Mouse (Mus musculus) adrenal gland (tissue): Measurements from ENCODE around the gene Gm20865.
"Not testable (repeated sequence)": the region's sequence is repeated elsewhere in the genome, so short reads cannot be mapped to it uniquely, and the experiment has no call there.

Experiments used
- intact Hi-C: fragments of 180-260 bp; cut with DNase I; formaldehyde crosslinking; loops from one replicate; pipeline ENCODE4 v1.15.1; 2025
- long read RNA-seq, 2 experiments: library from polyadenylated mRNA; unstranded; transcript quantifications; one replicate each; pipeline ENCODE4 v2.0.0; 2020; ENCODE audit warnings: borderline replicate concordance in 1 of 2; ENCODE audit not compliant: insufficient replicate concordance in 1 of 2

Gene Gm20865
- long read RNA-seq, experiment 1, result 0 reads
- long read RNA-seq, experiment 2, result 0 reads

DNA sequence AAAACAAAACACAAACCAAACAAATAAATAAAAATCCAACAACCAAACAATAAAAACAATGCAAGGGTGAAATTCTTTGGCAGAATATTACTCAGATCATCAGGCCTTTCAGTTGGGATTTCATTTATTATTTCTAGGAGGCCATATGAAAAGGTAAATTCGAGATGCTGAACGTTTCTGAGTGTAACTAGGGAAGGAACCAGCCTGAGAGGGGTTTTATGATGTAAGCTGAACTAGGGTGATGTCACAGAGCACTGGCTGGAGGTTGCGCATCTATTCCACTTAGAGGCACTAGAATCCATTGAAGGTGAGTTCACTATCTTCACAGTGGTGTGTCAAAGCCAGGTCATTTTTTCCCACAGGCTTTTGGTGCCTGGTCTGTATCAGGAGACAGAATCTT, at the start of gene Gm20865:
Gm20865 (plus strand) TSS at position 301 of the 400 bp plus-strand sequence.
- intact Hi-C loops, result not testable (repeated sequence)
